Mouse (Mus musculus) left cerebral cortex, postnatal 36 days (tissue): ENCODE results near the gene Vmo1. TPM values are rescaled to one million over a fixed set of nuclear protein-coding genes. Genes with fewer than 3 reads are reported as not detected.
"Not testable (repeated sequence)": the region's sequence is repeated elsewhere in the genome, so short reads cannot be mapped to it uniquely, and the experiment has no call there.

Experiments used
- DNase-seq, 2 experiments: peaks; one replicate each; pipeline ENCODE4 v3.0.0; 2021 to 2022; ENCODE audit warnings: low spot score in 2 of 2, mixed read lengths in 1 of 2
- intact Hi-C: fragments of 180-260 bp; cut with DNase I; formaldehyde crosslinking; loops from one replicate; pipeline ENCODE4 v1.15.1; 2025
- total RNA-seq, 2 experiments: library from RNA; stranded (reverse); gene quantifications; 2 replicates each; pipeline ENCODE4 v1.2.3; 2021

Vmo1 gene
- not detected for total RNA-seq

- no peak for DNase-seq
- intact Hi-C loops: no loop called here
Observed at GRCm38 (mm10) chr11:70514288-70514687, at the start of gene Vmo1. Gene Vmo1 (minus strand): TSS chr11:70514616.

GRCm38 (mm10) chr11:70563470-70564275 lies 49.3 kb upstream of the Vmo1 start:
- intact Hi-C loops: loop anchor here (2.0 to 5.0 kb wide), 2 partner anchors 19 to 34 kb away; no protein-coding TSS in a partner anchor
- DNase-seq: peak in 1 of 2 experiments; percentile 46

- no peak for DNase-seq
- intact Hi-C loops: loop anchor here (2.0 to 5.0 kb wide), 2 partner anchors 20 to 34 kb away; no protein-coding TSS in a partner anchor
Observed at GRCm38 (mm10) chr11:70562995-70563469, 48.6 kb upstream of the Vmo1 start.

GRCm38 (mm10) chr11:70562287-70562994 lies 48.0 kb upstream of the Vmo1 start, which contains the start of gene Mink1:
Gene Mink1 (plus strand): TSS chr11:70562881.
- intact Hi-C loops: loop anchor here (2.0 to 5.0 kb wide), 2 partner anchors 20 to 35 kb away; no protein-coding TSS in a partner anchor
- peak; percentile 86 to 91 for DNase-seq

- intact Hi-C loops: loop anchor here (2.0 to 5.0 kb wide), 2 partner anchors 21 to 35 kb away; no protein-coding TSS in a partner anchor
- no peak for DNase-seq
Observed at GRCm38 (mm10) chr11:70561937-70562286, 47.5 kb upstream of the Vmo1 start.

GRCm38 (mm10) chr11:70557545-70557944 lies 43.1 kb upstream of the Vmo1 start:
- intact Hi-C loops: no loop called here
- no peak for DNase-seq

- DNase-seq: no peak
- intact Hi-C loops: no loop called here
Observed at GRCm38 (mm10) chr11:70553940-70554339, 39.5 kb upstream of the Vmo1 start.

GRCm38 (mm10) chr11:70551526-70551925 lies 37.1 kb upstream of the Vmo1 start:
- intact Hi-C loops: no loop called here
- no peak for DNase-seq

- no peak for DNase-seq
- intact Hi-C loops: no loop called here
Observed at GRCm38 (mm10) chr11:70544496-70544895, 30.1 kb upstream of the Vmo1 start.

GRCm38 (mm10) chr11:70541415-70541814 lies 27.0 kb upstream of the Vmo1 start:
- DNase-seq: no peak
- intact Hi-C loops: no loop called here

- intact Hi-C loops: no loop called here
- DNase-seq: no peak
Observed at GRCm38 (mm10) chr11:70540928-70541327, 26.5 kb upstream of the Vmo1 start.

GRCm38 (mm10) chr11:70539877-70540587 lies 25.6 kb upstream of the Vmo1 start, which contains the start of gene Pld2:
Gene Pld2 (plus strand): TSS chr11:70540064.
- intact Hi-C loops: loop anchor here (5.0 kb wide), 1 partner anchor 67 kb away; no protein-coding TSS in a partner anchor
- DNase-seq: peak; percentile 68 to 74

- intact Hi-C loops: loop anchor here (5.0 kb wide), 1 partner anchor 68 kb away; no protein-coding TSS in a partner anchor
- DNase-seq: no peak
Observed at GRCm38 (mm10) chr11:70539423-70539822, 25.0 kb upstream of the Vmo1 start.

GRCm38 (mm10) chr11:70532839-70533238 lies 18.4 kb upstream of the Vmo1 start, which contains the start of gene Gm40193:
Gene Gm40193 (minus strand): TSS chr11:70532939.
- DNase-seq: no peak
- intact Hi-C loops: no loop called here

GRCm38 (mm10) chr11:70531065-70531464 lies 16.6 kb upstream of the Vmo1 start:
- DNase-seq, intact Hi-C loops: not testable (repeated sequence)

- intact Hi-C loops: no loop called here
- DNase-seq: no peak
Observed at GRCm38 (mm10) chr11:70528610-70529009, 14.2 kb upstream of the Vmo1 start.

- intact Hi-C loops: no loop called here
- DNase-seq: no peak
Observed at GRCm38 (mm10) chr11:70526211-70526610, 11.8 kb upstream of the Vmo1 start.

- intact Hi-C loops: no loop called here
- no peak for DNase-seq
Observed at GRCm38 (mm10) chr11:70525726-70526125, 11.3 kb upstream of the Vmo1 start.

GRCm38 (mm10) chr11:70525184-70525678 lies 10.8 kb upstream of the Vmo1 start, which contains the start of gene Psmb6:
Gene Psmb6 (plus strand): TSS chr11:70525367.
- peak; percentile 91 to 93 for DNase-seq
- intact Hi-C loops: no loop called here
